Mouse (Mus musculus) heart, embryonic 15.5 days (tissue): ENCODE results near the gene Slx4. TPM values are rescaled to one million over a fixed set of nuclear protein-coding genes. Genes with fewer than 3 reads are reported as not detected.

ENCODE experiments used
- ATAC-seq: fragments of 200-750 bp; cut with Nextera tagmentation; replicated peaks from 2 replicates; pipeline ENCODE4 v1.8.0; 2017; ENCODE audit warnings: low read depth, moderate TSS enrichment; ENCODE audit not compliant: insufficient number of reproducible peaks, insufficient read depth, low FRiP score
- H3K27ac ChIP-seq: fragments of 300-500 bp; sonication (generic); 2 replicates; pipeline ENCODE4 v1.5.1; 2015; ENCODE audit warnings: mild to moderate bottlenecking, inconsistent platforms
- H3K27me3 ChIP-seq: fragments of 300-500 bp; sonication (generic); 2 replicates; pipeline ENCODE4 v1.6.1; 2015; ENCODE audit warnings: inconsistent platforms
- H3K36me3 ChIP-seq: fragments of 300-500 bp; sonication (generic); 2 replicates; pipeline ENCODE4 v1.6.1; 2015; ENCODE audit warnings: mild to moderate bottlenecking, inconsistent platforms
- H3K4me1 ChIP-seq: fragments of 300-500 bp; sonication (generic); replicated peaks from 2 replicates; pipeline ENCODE4 v1.6.1; 2015; ENCODE audit warnings: inconsistent platforms
- H3K4me2 ChIP-seq: fragments of 300-500 bp; sonication (generic); 2 replicates; pipeline ENCODE4 v1.6.1; 2015; ENCODE audit warnings: inconsistent platforms, mild to moderate bottlenecking, moderate library complexity
- H3K4me3 ChIP-seq: fragments of 300-500 bp; sonication (generic); 2 replicates; pipeline ENCODE4 v1.5.1; 2015; ENCODE audit warnings: mild to moderate bottlenecking, inconsistent platforms
- H3K9ac ChIP-seq: fragments of 300-500 bp; sonication (generic); 2 replicates; pipeline ENCODE4 v1.6.1; 2015; ENCODE audit warnings: mild to moderate bottlenecking, inconsistent platforms
- H3K9me3 ChIP-seq: fragments of 300-500 bp; sonication (generic); replicated peaks from 2 replicates; pipeline ENCODE4 v1.6.1; 2016; ENCODE audit warnings: inconsistent platforms
- WGBS: fragments of 180-500 bp; shearing (Covaris S2); methylation state at CpG from one replicate; pipeline ENCODE4 v1.1.7; 2015; ENCODE audit warnings: mixed read lengths; 5-methylcytosine and 5-hydroxymethylcytosine counted together
- polyA plus RNA-seq: library from polyadenylated mRNA; unstranded; fragments of >200 nt; fragmentation: Nextera tagmentation; extraction: Ambion mirVana; gene quantifications from 2 replicates; pipeline ENCODE4 v1.2.1, GENCODE M21; 2015

The Slx4 gene
- polyA plus RNA-seq, 1 experiment from 2014 or later, result 8.3 TPM

DNA sequence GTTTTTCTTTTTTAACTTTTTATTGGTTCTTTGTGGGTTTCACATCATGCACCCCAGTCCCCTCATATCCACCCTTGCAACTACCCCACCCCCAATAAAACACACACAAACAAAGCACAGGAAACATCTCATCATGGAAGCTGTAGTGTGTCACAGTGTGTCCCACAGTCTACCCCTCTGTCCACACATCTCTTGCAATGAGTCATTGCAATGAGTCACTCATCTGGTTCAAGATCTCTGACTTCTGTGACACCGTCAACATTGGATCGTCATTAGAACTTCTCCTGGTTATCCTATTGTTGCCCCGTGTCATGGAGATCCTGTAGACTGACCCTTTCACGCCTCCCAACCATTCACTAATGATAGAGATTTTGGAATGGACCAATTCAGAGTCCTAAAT is 68.9 kb downstream of the Slx4 start:
- ATAC-seq, result no peak
- no peak overlapping the region for H3K9ac ChIP-seq

DNA sequence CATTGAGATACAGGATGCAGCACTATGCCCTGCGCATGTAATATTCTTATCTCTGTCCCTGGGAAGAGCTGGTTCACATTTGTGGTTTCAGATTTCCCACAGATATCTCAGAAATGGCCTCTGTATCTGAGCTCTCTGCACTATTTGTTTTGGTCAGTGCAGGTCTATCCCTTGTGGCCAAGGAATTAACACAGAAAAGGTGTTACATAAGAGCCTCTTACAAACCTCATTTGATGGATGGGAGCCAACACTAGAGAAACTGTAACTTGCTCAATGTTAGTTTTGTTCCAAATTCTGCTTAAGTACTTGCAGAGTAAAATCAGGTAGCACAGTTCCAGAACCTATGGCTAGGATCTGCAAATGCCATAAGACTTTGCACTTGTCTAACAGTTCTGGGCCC is 69.5 kb downstream of the Slx4 start:
- no peak overlapping the region for H3K4me3 ChIP-seq
- no peaks in the 10 kb centered on the region for H3K9me3 ChIP-seq
- no peaks in the 10 kb centered on the region for H3K4me1 ChIP-seq
- no peaks in the 10 kb centered on the region for H3K27me3 ChIP-seq
- WGBS, result 92% methylated on average over 1 of the region's 1 CpGs
- no peak overlapping the region for H3K9ac ChIP-seq
- no peak overlapping the region for H3K27ac ChIP-seq
- peaks cover 36% of the 10 kb centered on the region for H3K36me3 ChIP-seq
- no peak overlapping the region for H3K4me2 ChIP-seq
- no peak for ATAC-seq

More for the DNA sequence above, 68.9 kb downstream of the Slx4 start:
- H3K27me3 ChIP-seq, result no peaks in the 10 kb centered on the region
- no peak overlapping the region for H3K4me3 ChIP-seq
- H3K4me1 ChIP-seq, result no peaks in the 10 kb centered on the region
- H3K36me3 ChIP-seq, result peaks cover 36% of the 10 kb centered on the region
- no peak overlapping the region for H3K27ac ChIP-seq
- H3K9me3 ChIP-seq, result no peaks in the 10 kb centered on the region
- no peak overlapping the region for H3K4me2 ChIP-seq
- WGBS, result 79% methylated on average over 4 of the region's 4 CpGs

DNA sequence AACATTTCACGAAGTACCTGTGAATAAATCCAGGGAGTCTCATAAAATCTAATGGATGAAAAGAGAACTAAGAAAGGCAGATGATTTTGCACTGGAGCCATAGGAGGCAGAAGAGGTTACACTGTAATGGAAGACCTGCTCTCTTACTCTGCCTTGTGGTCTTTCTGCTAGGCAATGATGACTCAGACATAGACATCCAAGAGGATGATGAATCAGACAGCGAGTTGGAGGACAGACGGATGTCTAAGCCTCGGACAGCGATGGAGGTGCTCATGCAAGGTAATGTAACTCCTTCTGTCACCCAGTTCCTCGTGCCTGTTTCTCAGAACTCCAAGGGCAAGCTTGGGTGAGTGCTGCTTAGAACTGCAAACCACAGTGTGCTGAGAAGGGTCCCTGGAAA is 70.0 kb downstream of the Slx4 start:
- no peak for ATAC-seq
- Histone ChIP-seq H3K4me1 (no peaks in the 10 kb centered on the region), H3K9me3 (no peaks in the 10 kb centered on the region), H3K4me2 (no peak overlapping the region), H3K27me3 (no peaks in the 10 kb centered on the region), H3K27ac (no peak overlapping the region), H3K36me3 (peaks cover 36% of the 10 kb centered on the region), H3K4me3 (no peak overlapping the region), H3K9ac (no peak overlapping the region)
- WGBS, result 86% methylated on average over 6 of the region's 6 CpGs

DNA sequence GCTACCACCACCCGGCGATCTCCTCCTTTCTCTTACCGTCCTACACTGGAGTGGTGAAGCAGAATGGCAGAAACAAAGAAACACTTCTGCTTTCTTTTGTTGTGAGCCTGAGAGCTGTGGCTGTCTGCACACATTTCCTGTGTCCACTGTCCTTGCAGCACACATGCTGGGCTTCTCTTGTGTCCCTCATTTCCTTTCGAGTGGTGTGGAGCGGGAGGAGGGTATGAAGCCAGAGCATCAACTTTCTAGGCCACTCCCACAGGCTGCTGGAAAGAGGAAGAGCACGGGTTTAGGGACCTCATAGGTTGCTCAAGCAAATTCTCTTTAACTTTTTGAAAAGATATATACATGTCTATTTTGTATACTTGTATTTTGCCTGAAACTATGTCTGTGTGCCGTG is 74.4 kb downstream of the Slx4 start:
- H3K9me3 ChIP-seq, result no peaks in the 10 kb centered on the region
- H3K4me2 ChIP-seq, result no peak overlapping the region
- H3K27ac ChIP-seq, result no peak overlapping the region
- no peaks in the 10 kb centered on the region for H3K4me1 ChIP-seq
- H3K4me3 ChIP-seq, result no peak overlapping the region
- no peak overlapping the region for H3K9ac ChIP-seq
- 72% methylated on average over 7 of the region's 7 CpGs for WGBS
- peaks cover 35% of the 10 kb centered on the region for H3K36me3 ChIP-seq
- H3K27me3 ChIP-seq, result no peaks in the 10 kb centered on the region
- ATAC-seq, result no peak

Other genes starting within 250 kb of the Slx4 start
- not detected in 2 replicates for gene Olfr15, start 172.9 kb downstream of the Slx4 start, polyA plus RNA-seq
- gene Zfp174, start 156.5 kb downstream of the Slx4 start, polyA plus RNA-seq, result 0.71 and 0.77 TPM in 2 replicates
- gene Naa60, start 131.4 kb downstream of the Slx4 start, polyA plus RNA-seq, result 29.6 and 40.6 TPM in 2 replicates
- gene Zfp597, start 119.2 kb downstream of the Slx4 start, polyA plus RNA-seq, result 5.3 and 5.4 TPM in 2 replicates
- gene Gm20695, start 119.1 kb downstream of the Slx4 start, polyA plus RNA-seq, result 0.58 and 0.93 TPM in 2 replicates
- gene 1700037C18Rik, start 95.1 kb downstream of the Slx4 start, polyA plus RNA-seq, result 7.7 and 8.5 TPM in 2 replicates
- gene Cluap1, start 95.0 kb downstream of the Slx4 start, polyA plus RNA-seq, result 14.2 and 15.6 TPM in 2 replicates
- gene Nlrc3, start 27.1 kb downstream of the Slx4 start, polyA plus RNA-seq, result 1.3 and 2.2 TPM in 2 replicates
- gene Dnase1, start 33.2 kb upstream of the Slx4 start, polyA plus RNA-seq, result 2.5 and 3.7 TPM in 2 replicates
- 102 and 110 TPM in 2 replicates for gene Trap1, start 74.1 kb upstream of the Slx4 start, polyA plus RNA-seq
- gene Crebbp, start 210.2 kb upstream of the Slx4 start, polyA plus RNA-seq, result 19.6 and 21.6 TPM in 2 replicates